Mouse (Mus musculus): ENCODE results near the gene Syngr4. TPM values are rescaled to one million over a fixed set of nuclear protein-coding genes. Genes with fewer than 3 reads are reported as not detected.

Syngr4 gene
- total and polyA plus RNA-seq, 3 experiments, result 0.90 TPM; not detected in 2

GRCm38 (mm10) chr7:45869107-45869670 is 27.3 kb downstream of the Syngr4 start:
- DNase-seq, result peak; percentile 38

- DNase-seq, result no peak
Measured at GRCm38 (mm10) chr7:45867871-45868270, 28.6 kb downstream of the Syngr4 start.

- DNase-seq, result peak; percentile 94
Measured at GRCm38 (mm10) chr7:45865925-45866910, 30.3 kb downstream of the Syngr4 start.

GRCm38 (mm10) chr7:45864435-45864834 is 32.1 kb downstream of the Syngr4 start:
- DNase-seq, result no peak

- no peak for DNase-seq
Measured at GRCm38 (mm10) chr7:45862804-45863203, 33.7 kb downstream of the Syngr4 start.

- no peak for DNase-seq
Measured at GRCm38 (mm10) chr7:45859008-45859407, 37.5 kb downstream of the Syngr4 start.

GRCm38 (mm10) chr7:45856950-45857901 is 39.3 kb downstream of the Syngr4 start:
- no peak for DNase-seq

GRCm38 (mm10) chr7:45853089-45853488 is 43.4 kb downstream of the Syngr4 start:
- no peak for DNase-seq

- peak; percentile 37 for DNase-seq
Measured at GRCm38 (mm10) chr7:45850661-45851060, 45.9 kb downstream of the Syngr4 start.

- no peak for DNase-seq
Measured at GRCm38 (mm10) chr7:45848447-45849027, 48.0 kb downstream of the Syngr4 start.

GRCm38 (mm10) chr7:45842950-45843744 is 53.4 kb downstream of the Syngr4 start:
- DNase-seq, result no peak

Other genes with a start within 250 kb of the Syngr4 start
- under 1 TPM in 1 of 2 experiments, not detected in 1; 0.09 TPM for gene Fut2, start 230.3 kb downstream of the Syngr4 start, total RNA-seq (2021)
- gene Fut2, start 230.3 kb downstream of the Syngr4 start, polyA plus RNA-seq (2012; rRNA removed), result not detected in 2 replicates
- under 1 TPM in 1 of 2 experiments, not detected in 1; 0.31 TPM for gene Ntn5, start 212.7 kb downstream of the Syngr4 start, total RNA-seq (2021)
- 0.40 and 0.86 TPM in 2 replicates for gene Ntn5, start 212.7 kb downstream of the Syngr4 start, polyA plus RNA-seq (2012; rRNA removed)
- gene Sec1, start 202.3 kb downstream of the Syngr4 start, total RNA-seq (2021), result under 1 TPM; 0.29 to 0.41 TPM
- 0.57 and 0.58 TPM in 2 replicates for gene Sec1, start 202.3 kb downstream of the Syngr4 start, polyA plus RNA-seq (2012; rRNA removed)
- gene Car11, start 196.9 kb downstream of the Syngr4 start, total RNA-seq (2021), result 10 to 100 TPM; 10.9 to 18.6 TPM
- 30.0 and 38.2 TPM in 2 replicates for gene Car11, start 196.9 kb downstream of the Syngr4 start, polyA plus RNA-seq (2012; rRNA removed)
- 100 to 1,000 TPM in 1 of 2 experiments, 10 to 100 TPM in 1; 54.3 to 225 TPM for gene Dbp, start 191.6 kb downstream of the Syngr4 start, total RNA-seq (2021)
- 569 and 796 TPM in 2 replicates for gene Dbp, start 191.6 kb downstream of the Syngr4 start, polyA plus RNA-seq (2012; rRNA removed)
- gene Rpl18, start 181.3 kb downstream of the Syngr4 start, total RNA-seq (2021), result 1,000 to 10,000 TPM in 1 of 2 experiments, 100 to 1,000 TPM in 1; 972 to 1,050 TPM
- gene Rpl18, start 181.3 kb downstream of the Syngr4 start, polyA plus RNA-seq (2012; rRNA removed), result 1,143 and 1,258 TPM in 2 replicates
- 10 to 100 TPM; 38.9 to 39.5 TPM for gene Sphk2, start 178.7 kb downstream of the Syngr4 start, total RNA-seq (2021)
- gene Sphk2, start 178.7 kb downstream of the Syngr4 start, polyA plus RNA-seq (2012; rRNA removed), result 90.9 and 92.5 TPM in 2 replicates
- under 1 TPM; 0.72 to 0.86 TPM for gene Fam83e, start 175.5 kb downstream of the Syngr4 start, total RNA-seq (2021)
- 0.86 and 2.0 TPM in 2 replicates for gene Fam83e, start 175.5 kb downstream of the Syngr4 start, polyA plus RNA-seq (2012; rRNA removed)
- gene Spaca4, start 170.9 kb downstream of the Syngr4 start, total RNA-seq (2021), result not detected
- not detected in 2 replicates for gene Spaca4, start 170.9 kb downstream of the Syngr4 start, polyA plus RNA-seq (2012; rRNA removed)
- gene Lmtk3, start 113.0 kb downstream of the Syngr4 start, total RNA-seq (2021), result 1 to 10 TPM; 6.2 to 8.6 TPM
- 38.0 and 61.3 TPM in 2 replicates for gene Lmtk3, start 113.0 kb downstream of the Syngr4 start, polyA plus RNA-seq (2012; rRNA removed)
- gene Sult2b1, start 112.0 kb downstream of the Syngr4 start, total RNA-seq (2021), result 1 to 10 TPM in 1 of 2 experiments, under 1 TPM in 1; 0.49 to 2.0 TPM
- gene Sult2b1, start 112.0 kb downstream of the Syngr4 start, polyA plus RNA-seq (2012; rRNA removed), result 1.6 and 2.9 TPM in 2 replicates
- 100 to 1,000 TPM; 127 to 129 TPM for gene Cyth2, start 82.1 kb downstream of the Syngr4 start, total RNA-seq (2021)
- gene Cyth2, start 82.1 kb downstream of the Syngr4 start, polyA plus RNA-seq (2012; rRNA removed), result 147 and 170 TPM in 2 replicates
- gene Kcnj14, start 71.9 kb downstream of the Syngr4 start, total RNA-seq (2021), result under 1 TPM in 1 of 2 experiments, not detected in 1; 0.20 TPM
- gene Kcnj14, start 71.9 kb downstream of the Syngr4 start, polyA plus RNA-seq (2012; rRNA removed), result 0.70 and 1.8 TPM in 2 replicates
- 10 to 100 TPM; 26.9 to 30.1 TPM for gene Grwd1, start 65.8 kb downstream of the Syngr4 start, total RNA-seq (2021)
- 22.1 and 27.4 TPM in 2 replicates for gene Grwd1, start 65.8 kb downstream of the Syngr4 start, polyA plus RNA-seq (2012; rRNA removed)
- 100 to 1,000 TPM; 128 to 147 TPM for gene Kdelr1, start 23.9 kb downstream of the Syngr4 start, total RNA-seq (2021)
- 235 and 251 TPM in 2 replicates for gene Kdelr1, start 23.9 kb downstream of the Syngr4 start, polyA plus RNA-seq (2012; rRNA removed)
- gene Grin2d, start 18.3 kb downstream of the Syngr4 start, total RNA-seq (2021), result under 1 TPM; 0.40 to 0.97 TPM
- 4.0 and 4.2 TPM in 2 replicates for gene Grin2d, start 18.3 kb downstream of the Syngr4 start, polyA plus RNA-seq (2012; rRNA removed)
- 10 to 100 TPM; 60.8 to 65.3 TPM for gene Tmem143, start 227 bp upstream of the Syngr4 start, total RNA-seq (2021)
- 173 and 207 TPM in 2 replicates for gene Tmem143, start 227 bp upstream of the Syngr4 start, polyA plus RNA-seq (2012; rRNA removed)
- 100 to 1,000 TPM; 327 to 620 TPM for gene Emp3, start 24.7 kb upstream of the Syngr4 start, total RNA-seq (2021)
- gene Emp3, start 24.7 kb upstream of the Syngr4 start, polyA plus RNA-seq (2012; rRNA removed), result 855 and 1,123 TPM in 2 replicates
- gene Ccdc114, start 27.4 kb upstream of the Syngr4 start, total RNA-seq (2021), result 10 to 100 TPM; 13.3 to 68.3 TPM
- gene Ccdc114, start 27.4 kb upstream of the Syngr4 start, polyA plus RNA-seq (2012; rRNA removed), result 19.2 and 23.9 TPM in 2 replicates
- gene Abcc6, start 133.6 kb upstream of the Syngr4 start, total RNA-seq (2021), result under 1 TPM; 0.14 to 0.66 TPM
- gene Abcc6, start 133.6 kb upstream of the Syngr4 start, polyA plus RNA-seq (2012; rRNA removed), result 0.19 and 0.30 TPM in 2 replicates
- gene Nomo1, start 137.0 kb upstream of the Syngr4 start, total RNA-seq (2021), result 10 to 100 TPM; 58.7 to 65.3 TPM
- gene Nomo1, start 137.0 kb upstream of the Syngr4 start, polyA plus RNA-seq (2012; rRNA removed), result 25.1 and 34.3 TPM in 2 replicates
- 1 to 10 TPM; 2.9 to 3.2 TPM for gene Kcnj11, start 204.1 kb upstream of the Syngr4 start, total RNA-seq (2021)
- gene Kcnj11, start 204.1 kb upstream of the Syngr4 start, polyA plus RNA-seq (2012; rRNA removed), result 1.0 and 3.4 TPM in 2 replicates